ENCODE assay signal across 26 mouse cellular contexts in genomic region chr2:160722714-160723113, GRCm38 (mm10).
"Had no signal": no experiment of that assay in that cellular context is flagged by ENCODE, and none has a peak within 500 bp of the region (broad histone marks: within the 10 kb centered on the region; RNA-seq: fewer than 3 reads in every experiment).

No protein-coding gene starts in this region.

- H3K9me3 ChIP-seq: heart, embryonic 13.5 days; heart, embryonic 15.5 days; hindbrain, embryonic 10.5 days; hindbrain, embryonic 12.5 days; limb, embryonic 10.5 days; limb, embryonic 12.5 days; liver, embryonic 13.5 days; liver, embryonic 15.5 days had no signal

- H3K4me1 ChIP-seq: heart, embryonic 15.5 days; hindbrain, embryonic 10.5 days; hindbrain, embryonic 12.5 days; limb, embryonic 10.5 days; limb, embryonic 12.5 days; liver, embryonic 13.5 days; liver, embryonic 15.5 days had no signal

- DNase-seq: gastrocnemius, adult 2 months; gastrocnemius, postnatal 10 days; gastrocnemius, postnatal 25 days; heart, adult 2 months; heart, postnatal 4 days; kidney, adult 8-10 months; kidney, postnatal 14 days; kidney, postnatal 4 days; liver; liver, embryonic 13.5 days had no signal

- H3K4me2 ChIP-seq: heart, embryonic 11.5 days; heart, embryonic 13.5 days; heart, embryonic 15.5 days; hindbrain, embryonic 12.5 days; hindbrain, embryonic 14.5 days; limb, embryonic 12.5 days; liver, embryonic 11.5 days; liver, embryonic 13.5 days; liver, embryonic 15.5 days had no signal

- H3K27me3 ChIP-seq: heart, embryonic 13.5 days; heart, embryonic 15.5 days; hindbrain, embryonic 12.5 days; limb, embryonic 12.5 days; liver, embryonic 13.5 days; liver, embryonic 15.5 days had no signal

- H3K4me3 ChIP-seq: gastrocnemius, adult 2 months; heart, adult 2 months; heart, embryonic 13.5 days; heart, embryonic 15.5 days; hindbrain, embryonic 10.5 days; hindbrain, embryonic 12.5 days; layer of hippocampus, adult 2 months; left cerebral cortex, adult 2 months; limb, embryonic 10.5 days; limb, embryonic 12.5 days; liver, embryonic 13.5 days; liver, embryonic 15.5 days had no signal

- H3K27ac ChIP-seq: gastrocnemius, adult 2 months; heart, adult 2 months; heart, embryonic 13.5 days; heart, embryonic 15.5 days; hindbrain, embryonic 10.5 days; hindbrain, embryonic 12.5 days; hindbrain, embryonic 14.5 days; layer of hippocampus, adult 2 months; left cerebral cortex, adult 2 months; limb, embryonic 10.5 days; limb, embryonic 12.5 days; liver, embryonic 13.5 days; liver, embryonic 15.5 days had no signal

- H3K9ac ChIP-seq: heart, embryonic 13.5 days; heart, embryonic 15.5 days; hindbrain, embryonic 12.5 days; hindbrain, embryonic 14.5 days; limb, embryonic 12.5 days; liver, embryonic 13.5 days; liver, embryonic 15.5 days had no signal

- ATAC-seq: forebrain, embryonic 16.5 days; hindbrain, embryonic 16.5 days; inflammation-experienced regulatory T-cells, adult 6 months; intestine, postnatal 0 days had no signal
